Mouse (Mus musculus) testis, adult 2 months (tissue): ENCODE results near the gene Tssk2.

Source experiments
- CTCF ChIP-seq: fragments of 200-500 bp; IDR thresholded peaks from 2 replicates; pipeline ENCODE4 v1.5.1; 2012; ENCODE audit warnings: low read depth, mild to moderate bottlenecking, inconsistent platforms, low read length, moderate library complexity; ENCODE audit not compliant: control insufficient read depth, insufficient read depth, insufficient replicate concordance
- POLR2A ChIP-seq: fragments of 200-500 bp; IDR thresholded peaks from 2 replicates; pipeline ENCODE4 v1.6.1; 2012; ENCODE audit warnings: low read depth, mild to moderate bottlenecking, inconsistent platforms, low read length, moderate library complexity; ENCODE audit not compliant: control insufficient read depth

- TF ChIP-seq POLR2A = no peak
- peak; percentile 24; the same call in 1 of the 2 replicates for TF ChIP-seq CTCF
Measured at GRCm38 (mm10) chr16:17848928-17849327, 49.5 kb upstream of the Tssk2 start.
